Mouse (Mus musculus): ENCODE measurements around the gene Cuedc2. TPM values are rescaled to one million over a fixed set of nuclear protein-coding genes. Genes with fewer than 3 reads are reported as not detected.
A peak's percentile ranks its signal among the peaks of the same experiment; 100 is the strongest.

Cuedc2 gene
- polyA plus RNA-seq, 1 experiment from 2014 or later, result 347 TPM

DNA sequence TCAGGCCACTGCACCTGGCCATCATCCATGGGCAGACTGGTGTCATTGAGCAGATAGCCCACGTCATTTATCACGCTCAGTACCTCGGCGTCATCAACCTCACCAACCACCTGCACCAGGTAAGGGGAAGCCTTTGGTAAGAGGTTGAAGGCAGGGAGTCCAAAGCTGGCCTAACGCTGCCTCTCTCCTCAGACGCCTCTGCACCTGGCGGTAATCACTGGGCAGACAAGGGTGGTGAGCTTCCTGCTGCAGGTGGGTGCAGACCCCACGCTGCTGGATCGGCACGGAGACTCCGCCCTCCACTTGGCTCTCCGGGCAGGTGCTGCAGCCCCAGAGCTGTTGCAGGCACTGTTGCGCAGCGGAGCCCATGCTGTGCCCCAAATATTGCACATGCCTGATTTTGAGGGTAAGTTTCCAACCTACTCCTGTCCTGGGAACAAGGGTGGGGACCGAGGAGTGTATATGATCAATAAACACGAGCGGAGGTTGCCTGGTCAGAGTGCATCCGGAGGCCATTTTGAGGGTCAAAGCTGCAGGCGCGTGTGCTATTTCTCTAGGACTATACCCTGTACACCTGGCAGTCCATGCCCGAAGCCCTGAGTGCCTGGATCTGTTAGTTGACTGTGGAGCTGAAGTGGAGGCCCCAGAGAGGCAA lies 28.7 kb downstream of the Cuedc2 start:
- H3K4me3 ChIP-seq, result no peak overlapping the region
- H3K27ac ChIP-seq (replicated peaks), result no peak overlapping the region
- peaks cover 34% of the 10 kb centered on the region for H3K27me3 ChIP-seq
- H3K4me2 ChIP-seq, result peak overlapping the region; percentile 88; the same call in 1 of the 2 replicates
- H3K36me3 ChIP-seq, result peaks cover 26% of the 10 kb centered on the region; the same call in 1 of the 2 replicates
- H3K4me1 ChIP-seq (replicated peaks), result peaks cover 21% of the 10 kb centered on the region
- 85% methylated on average over 21 of the region's 21 CpGs for WGBS
- no peaks in the 10 kb centered on the region for H3K9me3 ChIP-seq
- no peak overlapping the region for H3K9ac ChIP-seq
- no peak for ATAC-seq (ENCODE audit: low FRiP score, low read depth)

- 2% methylated on average over 47 of the region's 47 CpGs for WGBS
- Histone ChIP-seq H3K9ac (peak overlapping the region; percentile 34), H3K4me2 (peak overlapping the region; percentile 88), H3K27ac (replicated peaks) (no peak overlapping the region), H3K27me3 (peaks cover 30% of the 10 kb centered on the region), H3K36me3 (peaks cover 22% of the 10 kb centered on the region; the same call in 1 of the 2 replicates), H3K4me1 (replicated peaks) (peaks cover 22% of the 10 kb centered on the region), H3K4me3 (peak overlapping the region; percentile 44), H3K9me3 (no peaks in the 10 kb centered on the region)
- ATAC-seq (ENCODE audit: low FRiP score, low read depth), result peak; percentile 62
Measured at GRCm38 (mm10) chr19:46308706-46309435, 29.6 kb downstream of the Cuedc2 start.

GRCm38 (mm10) chr19:46308303-46308702 lies 30.2 kb downstream of the Cuedc2 start:
- H3K27me3 ChIP-seq, result peaks cover 25% of the 10 kb centered on the region
- peaks cover 18% of the 10 kb centered on the region; the same call in 1 of the 2 replicates for H3K36me3 ChIP-seq
- H3K4me2 ChIP-seq, result peak overlapping the region; percentile 88
- peak overlapping the region; percentile 44; the same call in 1 of the 2 replicates for H3K4me3 ChIP-seq
- ATAC-seq (ENCODE audit: low FRiP score, low read depth), result no peak
- no peak overlapping the region for H3K27ac ChIP-seq (replicated peaks)
- no peak overlapping the region for H3K9ac ChIP-seq
- H3K4me1 ChIP-seq (replicated peaks), result peaks cover 22% of the 10 kb centered on the region
- 52% methylated on average over 16 of the region's 16 CpGs for WGBS
- H3K9me3 ChIP-seq, result no peaks in the 10 kb centered on the region

- peaks cover 22% of the 10 kb centered on the region for H3K4me1 ChIP-seq (replicated peaks)
- no peak for ATAC-seq (ENCODE audit: low FRiP score, low read depth)
- no peaks in the 10 kb centered on the region for H3K9me3 ChIP-seq
- no peak overlapping the region for H3K4me2 ChIP-seq
- H3K27ac ChIP-seq (replicated peaks), result no peak overlapping the region
- 80% methylated on average over 16 of the region's 16 CpGs for WGBS
- H3K4me3 ChIP-seq, result no peak overlapping the region
- H3K27me3 ChIP-seq, result peaks cover 25% of the 10 kb centered on the region
- H3K36me3 ChIP-seq, result peaks cover 14% of the 10 kb centered on the region; the same call in 1 of the 2 replicates
- no peak overlapping the region for H3K9ac ChIP-seq
Measured at GRCm38 (mm10) chr19:46307781-46308180, 30.7 kb downstream of the Cuedc2 start.

GRCm38 (mm10) chr19:46306751-46307289 lies 31.7 kb downstream of the Cuedc2 start:
- H3K27ac ChIP-seq (replicated peaks), result no peak overlapping the region
- H3K9ac ChIP-seq, result no peak overlapping the region
- 93% methylated on average over 9 of the region's 9 CpGs for WGBS
- H3K4me2 ChIP-seq, result no peak overlapping the region
- H3K9me3 ChIP-seq, result no peaks in the 10 kb centered on the region
- H3K4me1 ChIP-seq (replicated peaks), result peaks cover 22% of the 10 kb centered on the region
- peaks cover 7% of the 10 kb centered on the region; the same call in 1 of the 2 replicates for H3K36me3 ChIP-seq
- ATAC-seq (ENCODE audit: low FRiP score, low read depth), result no peak
- H3K4me3 ChIP-seq, result no peak overlapping the region
- H3K27me3 ChIP-seq, result peaks cover 25% of the 10 kb centered on the region

DNA sequence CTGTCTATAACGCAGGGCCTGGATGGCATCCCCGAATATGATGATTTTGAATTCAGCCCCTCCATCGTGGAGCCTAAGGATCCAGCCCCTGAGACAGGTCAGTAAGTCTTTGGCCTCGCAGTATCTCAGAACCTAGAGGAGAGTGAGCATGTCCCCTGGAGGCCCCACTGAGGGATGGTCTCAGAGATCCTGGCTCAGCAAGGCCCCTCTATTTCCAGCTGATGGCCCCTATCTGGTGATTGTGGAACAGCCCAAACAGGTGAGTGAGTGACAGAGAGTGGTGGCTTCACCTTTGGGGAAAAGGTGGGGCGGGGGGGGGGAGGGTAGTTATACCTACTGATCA lies 32.3 kb downstream of the Cuedc2 start:
- no peak for ATAC-seq (ENCODE audit: low FRiP score, low read depth)
- WGBS, result 59% methylated on average over 5 of the region's 5 CpGs
- peaks cover 22% of the 10 kb centered on the region for H3K4me1 ChIP-seq (replicated peaks)
- 0 out of 2 replicates have a peak, but pooled peaks cover 6% of the 10 kb centered on the region for H3K36me3 ChIP-seq
- H3K4me3 ChIP-seq, result peak overlapping the region; percentile 50; the same call in 1 of the 2 replicates
- H3K9me3 ChIP-seq, result no peaks in the 10 kb centered on the region
- H3K27ac ChIP-seq (replicated peaks), result no peak overlapping the region
- 0 out of 2 replicates have a peak overlapping the region, but pooled peaks have one; percentile 32 for H3K9ac ChIP-seq
- peaks cover 25% of the 10 kb centered on the region for H3K27me3 ChIP-seq
- peak overlapping the region; percentile 97 for H3K4me2 ChIP-seq

DNA sequence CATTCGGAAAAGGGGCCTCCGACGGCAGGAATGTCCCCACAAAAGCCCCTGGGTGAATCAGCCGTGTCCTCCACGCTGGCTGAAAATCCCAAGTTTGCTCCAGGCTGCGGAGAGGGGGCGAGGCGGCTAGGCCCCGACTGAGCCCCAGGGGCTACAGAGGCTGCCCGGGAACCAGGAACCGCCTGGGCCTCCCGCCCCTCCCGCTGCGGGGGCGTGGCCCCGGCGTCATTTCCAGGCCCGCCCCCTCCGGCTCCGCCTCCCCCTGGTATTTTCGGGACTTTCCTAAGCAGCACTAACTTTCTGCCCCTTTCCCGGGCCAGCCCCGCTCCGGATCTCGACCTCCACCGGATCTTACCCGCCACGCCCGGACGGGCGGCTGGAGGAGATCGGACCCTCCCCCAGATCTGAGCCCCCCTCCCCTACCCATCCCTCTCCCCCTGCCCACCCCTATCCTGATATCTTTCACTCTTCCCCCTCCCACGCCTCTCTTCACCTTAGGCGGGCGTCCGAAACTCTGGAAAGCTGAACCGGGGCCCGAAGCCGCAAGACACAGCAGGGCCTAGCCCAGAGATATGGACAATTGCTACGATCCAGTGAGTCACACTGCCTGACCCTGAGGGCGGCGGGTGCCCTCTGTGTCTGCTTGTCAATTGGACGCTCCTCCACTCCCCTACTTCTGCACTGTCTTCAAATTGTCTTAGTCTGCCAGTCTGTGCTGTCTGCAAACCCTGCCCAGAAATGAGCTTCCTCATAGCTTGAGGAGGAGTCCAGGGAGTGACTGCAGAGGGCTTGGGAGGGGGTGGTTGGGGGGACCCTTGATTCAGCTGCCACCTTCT lies 32.9 kb downstream of the Cuedc2 start:
- WGBS, result 1% methylated on average over 43 of the region's 43 CpGs

GRCm38 (mm10) chr19:46304908-46305333 lies 33.6 kb downstream of the Cuedc2 start:
- Histone ChIP-seq H3K36me3 (no peaks in the 10 kb centered on the region), H3K27me3 (peaks cover 25% of the 10 kb centered on the region), H3K9ac (peak overlapping the region; percentile 42; the same call in 1 of the 2 replicates), H3K4me1 (replicated peaks) (peaks cover 22% of the 10 kb centered on the region), H3K27ac (replicated peaks) (no peak overlapping the region), H3K4me3 (peak overlapping the region; percentile 50), H3K9me3 (no peaks in the 10 kb centered on the region), H3K4me2 (peak overlapping the region; percentile 97)
- 0% methylated on average over 34 of the region's 34 CpGs for WGBS
- ATAC-seq (ENCODE audit: low FRiP score, low read depth), result peak; percentile 17; the same call in 1 of the 2 replicates

More for the DNA sequence above, 32.9 kb downstream of the Cuedc2 start:
- ATAC-seq (ENCODE audit: low FRiP score, low read depth), result 0 out of 2 replicates have a peak, but pooled peaks have one; percentile 21
- Histone ChIP-seq H3K27me3 (peaks cover 25% of the 10 kb centered on the region), H3K4me2 (peak overlapping the region; percentile 97), H3K4me3 (peak overlapping the region; percentile 50), H3K27ac (replicated peaks) (no peak overlapping the region), H3K36me3 (no peaks in the 10 kb centered on the region), H3K9ac (peak overlapping the region; percentile 42), H3K9me3 (no peaks in the 10 kb centered on the region), H3K4me1 (replicated peaks) (peaks cover 22% of the 10 kb centered on the region)

DNA sequence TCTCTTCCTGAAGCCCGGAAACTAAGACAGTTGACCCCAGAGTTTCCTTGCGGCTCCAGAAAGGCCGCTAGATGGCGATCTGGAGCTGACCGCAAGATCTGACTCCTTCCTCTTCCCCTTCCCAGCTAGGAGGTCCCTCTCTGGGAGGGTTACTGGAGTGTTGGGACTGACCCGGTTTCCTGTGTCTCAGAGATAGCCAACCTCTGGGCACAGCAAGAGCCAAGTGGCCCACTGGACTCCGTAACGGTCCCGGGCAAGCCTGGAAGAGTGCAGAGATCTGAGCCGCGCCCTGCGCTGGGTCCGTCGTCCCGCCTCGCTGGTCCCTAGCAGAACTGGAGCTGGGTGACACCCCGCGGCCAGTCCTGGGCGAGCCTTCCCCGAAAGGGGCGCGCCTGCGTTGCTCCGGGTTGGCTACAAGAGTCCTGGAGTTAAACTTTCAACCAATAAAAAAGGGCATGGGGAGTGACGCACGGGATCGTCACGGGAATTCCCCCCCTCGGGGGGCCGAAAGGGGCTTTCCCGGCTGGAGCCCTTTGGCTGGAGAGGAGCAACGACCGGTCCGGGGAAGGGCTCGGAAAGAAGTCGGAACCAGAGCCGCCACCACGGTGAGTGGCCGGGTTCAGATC lies 34.2 kb downstream of the Cuedc2 start, which contains the start of gene Nfkb2:
Gene Nfkb2 (plus strand): TSS at position 105 of the 626 bp plus-strand sequence.
- ATAC-seq (ENCODE audit: low FRiP score, low read depth), result peak; percentile 82
- peak within 1 kb of the TSS; percentile 97 for H3K4me2 ChIP-seq
- no peaks in the 10 kb centered on the region for H3K36me3 ChIP-seq
- H3K4me1 ChIP-seq (replicated peaks), result peaks cover 22% of the 10 kb centered on the region
- H3K27me3 ChIP-seq, result peaks cover 25% of the 10 kb centered on the region
- H3K4me3 ChIP-seq, result peak within 1 kb of the TSS; percentile 50
- WGBS, result under 1% methylated on average over 39 of the region's 39 CpGs
- H3K9me3 ChIP-seq, result no peaks in the 10 kb centered on the region
- H3K27ac ChIP-seq (replicated peaks), result peak within 1 kb of the TSS; percentile 72
- peak within 1 kb of the TSS; percentile 42; the same call in 1 of the 2 replicates for H3K9ac ChIP-seq

GRCm38 (mm10) chr19:46303251-46304215 lies 35.0 kb downstream of the Cuedc2 start:
- no peak for ATAC-seq (ENCODE audit: low FRiP score, low read depth)
- Histone ChIP-seq H3K4me3 (peak overlapping the region; percentile 50), H3K4me2 (peak overlapping the region; percentile 97), H3K27me3 (peaks cover 25% of the 10 kb centered on the region), H3K4me1 (replicated peaks) (peaks cover 17% of the 10 kb centered on the region), H3K9ac (0 out of 2 replicates have a peak overlapping the region, but pooled peaks have one; percentile 42), H3K9me3 (no peaks in the 10 kb centered on the region), H3K36me3 (no peaks in the 10 kb centered on the region), H3K27ac (replicated peaks) (no peak overlapping the region)
- 56% methylated on average over 18 of the region's 18 CpGs for WGBS

Data from hindbrain, embryonic 15.5 days (tissue).